23 mouse cellular contexts compared by ENCODE assay signal in genomic region chr1:57806126-57806525, GRCm38 (mm10). TPM values are rescaled to one million over a fixed set of nuclear protein-coding genes. Genes with fewer than 3 reads are reported as not detected.
"Had no signal": no experiment of that assay in that cellular context is flagged by ENCODE, and none has a peak within 500 bp of the region (broad histone marks: within the 10 kb centered on the region; RNA-seq: fewer than 3 reads in every experiment).

No protein-coding gene starts in this region.

- H3K36me3 ChIP-seq: liver, embryonic 12.5 days; liver, embryonic 15.5 days; midbrain, embryonic 13.5 days; stomach, embryonic 15.5 days had no signal

- H3K27ac ChIP-seq: liver, embryonic 12.5 days; liver, embryonic 15.5 days; lung, embryonic 15.5 days; midbrain, embryonic 10.5 days; midbrain, embryonic 13.5 days; stomach, embryonic 15.5 days had no signal

- DNase-seq: kidney, adult 11 months; kidney, adult 8-10 months; kidney, postnatal 14 days; kidney, postnatal 4 days; liver; lung, adult 18-20 months; lung, postnatal 10 days; lung, postnatal 36 days; right cerebral cortex, adult 18-20 months; right cerebral cortex, postnatal 14 days; right cerebral cortex, postnatal 4 days; thymus, postnatal 25 days had no signal

- H3K4me1 ChIP-seq: liver, embryonic 12.5 days; liver, embryonic 15.5 days; megakaryocyte, embryonic 14.5 days had no signal

- H3K9me3 ChIP-seq: liver, embryonic 12.5 days; liver, embryonic 15.5 days; lung, embryonic 15.5 days; megakaryocyte, embryonic 14.5 days; midbrain, embryonic 10.5 days; midbrain, embryonic 13.5 days; stomach, embryonic 15.5 days had no signal

- ATAC-seq: inflammation-experienced regulatory T-cells, adult 6 months; liver, embryonic 12.5 days; midbrain, embryonic 13.5 days; midbrain, embryonic 16.5 days had no signal

- H3K4me2 ChIP-seq: liver, embryonic 12.5 days; liver, embryonic 15.5 days; lung, embryonic 15.5 days; midbrain, embryonic 13.5 days; stomach, embryonic 15.5 days had no signal

- H3K9ac ChIP-seq: liver, embryonic 12.5 days; liver, embryonic 15.5 days; lung, embryonic 15.5 days; midbrain, embryonic 13.5 days; stomach, embryonic 15.5 days had no signal

- H3K27me3 ChIP-seq: liver, embryonic 12.5 days; liver, embryonic 15.5 days; lung, embryonic 15.5 days; megakaryocyte, embryonic 14.5 days; midbrain, embryonic 13.5 days; stomach, embryonic 15.5 days had no signal

- H3K4me3 ChIP-seq: liver, embryonic 12.5 days; liver, embryonic 15.5 days; lung, embryonic 15.5 days; megakaryocyte, embryonic 14.5 days; midbrain, embryonic 10.5 days; midbrain, embryonic 13.5 days; myocyte; stomach, embryonic 15.5 days had no signal

RNA-seq across cellular contexts. Expression of gene Spats2l, which starts 32.2 kb away (rescaled TPM):
- total RNA-seq: monocyte, adult 5-6 weeks had no signal
